Mouse (Mus musculus) induced T-regulatory cell, adult 2 months (primary cell): ENCODE measurements around the gene Alg5.

ENCODE experiments used
- DNase-seq: peaks from one replicate; pipeline ENCODE4 v3.0.0-alpha.2; 2012; ENCODE audit warnings: low read depth

Alg5 gene

DNA sequence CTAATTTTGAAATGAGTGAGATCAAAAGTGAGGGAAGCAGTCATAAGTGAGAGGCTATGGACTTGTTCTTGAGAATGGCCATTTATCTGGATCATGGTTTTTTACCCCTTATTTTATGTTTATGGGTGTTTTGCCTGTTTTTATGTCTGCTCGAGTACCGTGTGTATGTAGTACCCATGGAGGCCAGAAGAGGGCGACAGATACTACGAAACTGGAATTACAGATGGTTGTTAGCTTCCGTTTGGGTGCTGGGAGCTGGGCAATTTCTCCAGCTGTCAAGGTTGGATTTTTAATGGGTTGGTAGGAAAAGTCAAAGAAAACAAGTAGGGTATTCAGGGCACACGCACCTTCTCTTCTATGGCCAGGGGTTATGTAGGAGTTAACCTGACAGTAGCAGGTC, 58.4 kb downstream of the Alg5 start:
- peak; percentile 38 for DNase-seq

DNA sequence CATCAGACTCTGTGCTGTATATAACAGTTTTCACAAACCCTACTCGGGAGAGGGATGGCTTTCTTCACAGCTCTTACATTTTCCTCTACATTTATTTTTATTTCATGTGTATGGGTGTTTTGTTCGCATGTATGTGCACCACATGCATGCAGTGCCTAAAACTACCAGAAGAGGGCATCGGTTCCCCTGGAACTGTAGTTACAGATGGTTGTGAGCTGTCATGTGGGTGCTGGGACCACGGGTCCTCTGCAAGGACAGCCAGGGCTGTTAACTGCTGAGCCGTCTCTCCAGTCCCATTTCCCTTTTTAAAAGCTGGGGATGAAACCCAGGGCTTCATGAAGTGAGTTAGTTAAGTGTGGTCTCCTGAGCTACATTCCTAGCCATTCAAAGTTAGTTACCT, 60.0 kb downstream of the Alg5 start:
- peak; percentile 29 for DNase-seq

DNA sequence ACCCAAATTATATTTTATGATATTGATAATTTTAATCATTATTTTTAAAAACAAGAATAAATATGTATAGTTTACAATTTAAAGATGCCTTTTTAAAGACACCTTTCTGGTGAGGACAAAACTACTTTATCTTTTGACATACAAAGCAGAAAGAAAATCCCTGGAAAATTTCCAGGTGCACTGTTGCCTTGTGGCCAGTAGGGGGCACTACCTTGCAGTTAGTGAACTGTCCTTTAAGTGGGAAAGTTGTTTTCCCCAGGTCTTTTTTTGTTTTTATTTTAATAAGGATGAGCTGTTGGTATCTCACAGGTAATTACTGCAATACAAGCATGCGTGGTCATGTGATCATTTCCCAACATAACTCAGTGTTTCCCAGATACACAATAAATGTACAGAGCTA, 60.5 kb downstream of the Alg5 start:
- DNase-seq = no peak

DNA sequence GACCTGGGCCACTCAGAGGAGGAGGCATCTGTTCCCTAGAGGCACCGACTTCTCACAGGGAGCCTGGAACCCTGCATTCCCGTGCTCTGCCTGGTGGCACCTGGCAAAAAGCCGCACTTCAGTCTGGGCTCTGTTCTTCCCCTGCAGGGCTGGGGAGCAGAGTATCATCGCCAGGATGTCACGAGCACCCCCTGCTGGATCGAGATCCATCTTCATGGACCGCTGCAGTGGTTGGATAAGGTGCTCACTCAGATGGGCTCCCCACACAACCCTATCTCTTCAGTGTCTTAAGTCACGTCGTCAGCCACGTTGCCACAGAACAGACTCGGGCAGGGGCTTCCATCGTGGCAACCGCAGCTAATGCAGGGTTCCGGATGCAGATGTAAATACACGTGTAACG, 61.9 kb downstream of the Alg5 start:
- DNase-seq = peak; percentile 46
